Mouse (Mus musculus) MEL (cell line): Measurements from ENCODE around the gene Nf2. TPM values are rescaled to one million over a fixed set of nuclear protein-coding genes. Genes with fewer than 3 reads are reported as not detected.

ENCODE experiments used
- DNase-seq: peaks from one replicate; pipeline ENCODE4 v3.0.0; 2011; ENCODE audit warnings: low read depth, low spot score
- H3K27ac ChIP-seq: 2 replicates; pipeline ENCODE4 v1.5.1; 2012; ENCODE audit warnings: low read depth, mild to moderate bottlenecking, control low read depth, low read length, moderate library complexity; ENCODE audit not compliant: control insufficient read depth
- H3K27me3 ChIP-seq, 2 experiments: fragments of 150-350 bp in 1 of 2; sonication (generic) in 1 of 2; 2 replicates each; pipeline ENCODE4 v1.6.1; 2012; ENCODE audit warnings: low read length in 2 of 2, mild to moderate bottlenecking in 2 of 2, improper control_type of control experiment in 1 of 2, moderate library complexity in 1 of 2; ENCODE audit not compliant: insufficient read depth in 2 of 2, control insufficient read depth in 1 of 2
- H3K36me3 ChIP-seq, 2 experiments: 2 replicates each; pipeline ENCODE4 v1.6.1; 2012 to 2014; ENCODE audit warnings: low read length in 2 of 2, improper control_type of control experiment in 1 of 2, inconsistent platforms in 1 of 2, mild to moderate bottlenecking in 1 of 2; ENCODE audit not compliant: insufficient read depth in 2 of 2, control insufficient read depth in 1 of 2
- H3K4me1 ChIP-seq, 2 experiments: fragments of 150-350 bp in 1 of 2; sonication (generic) in 1 of 2; 2 replicates each; pipeline ENCODE4 v1.6.1; 2012; ENCODE audit warnings: low read length in 2 of 2, improper control_type of control experiment in 1 of 2, mild to moderate bottlenecking in 1 of 2; ENCODE audit not compliant: insufficient read depth in 2 of 2, control insufficient read depth in 1 of 2
- H3K4me3 ChIP-seq, 2 experiments: fragments of 150-350 bp in 1 of 2; sonication (generic) in 1 of 2; 2 replicates each; pipeline ENCODE4 v1.5.1; 2012; ENCODE audit warnings: low read depth in 2 of 2, low read length in 2 of 2, mild to moderate bottlenecking in 2 of 2, moderate library complexity in 2 of 2, control low read depth in 1 of 2, improper control_type of control experiment in 1 of 2; ENCODE audit not compliant: control insufficient read depth in 1 of 2, insufficient read depth in 1 of 2
- H3K79me2 ChIP-seq: 2 replicates; pipeline ENCODE4 v1.6.1; 2012; ENCODE audit warnings: mild to moderate bottlenecking, low read length, moderate library complexity; ENCODE audit not compliant: control insufficient read depth, poor library complexity, insufficient read depth
- H3K9ac ChIP-seq: 2 replicates; pipeline ENCODE4 v1.6.1; 2012; ENCODE audit warnings: low read depth, mild to moderate bottlenecking, control low read depth, low read length, moderate library complexity; ENCODE audit not compliant: control insufficient read depth, poor library complexity, severe bottlenecking
- H3K9me3 ChIP-seq: fragments of 150-350 bp; sonication (generic); replicated peaks from 2 replicates; pipeline ENCODE4 v1.6.1; 2012; ENCODE audit warnings: mild to moderate bottlenecking, low read length, improper control_type of control experiment, moderate library complexity; ENCODE audit not compliant: insufficient read depth
- CTCF ChIP-seq, 3 experiments: IDR thresholded peaks in 2 of 3; conservative IDR thresholded peaks in 1 of 3; 2 replicates each; pipeline ENCODE4 v1.5.1; 2011 to 2012; ENCODE audit warnings: low read length in 3 of 3, low read depth in 2 of 3, mild to moderate bottlenecking in 2 of 3, improper control_type of control experiment in 1 of 3, inconsistent platforms in 1 of 3, mixed read lengths in 1 of 3, moderate library complexity in 1 of 3; ENCODE audit not compliant: control insufficient read depth in 1 of 3, insufficient read depth in 1 of 3, poor library complexity in 1 of 3, severe bottlenecking in 1 of 3
- ELF1 ChIP-seq: IDR thresholded peaks from 2 replicates; pipeline ENCODE4 v1.6.1; 2014; ENCODE audit warnings: low read depth, mild to moderate bottlenecking, inconsistent platforms, low read length, improper control_type of control experiment, moderate library complexity
- EP300 ChIP-seq, 2 experiments: IDR thresholded peaks; 2 replicates each; pipeline ENCODE4 v1.6.1; 2011; ENCODE audit warnings: improper control_type of control experiment in 2 of 2, low read length in 2 of 2, low read depth in 1 of 2, mild to moderate bottlenecking in 1 of 2
- ETS1 ChIP-seq: IDR thresholded peaks from 2 replicates; pipeline ENCODE4 v1.6.1; 2012; ENCODE audit warnings: low read depth, mild to moderate bottlenecking, inconsistent platforms, low read length, improper control_type of control experiment, moderate library complexity
- GATA1 ChIP-seq: IDR thresholded peaks from 2 replicates; pipeline ENCODE4 v1.6.1; 2011; ENCODE audit warnings: low read depth, low read length, improper control_type of control experiment
- MAFK ChIP-seq: IDR thresholded peaks from 2 replicates; pipeline ENCODE4 v1.6.1; 2011; ENCODE audit warnings: low read depth, mild to moderate bottlenecking, low read length, improper control_type of control experiment, borderline replicate concordance
- MAX ChIP-seq: IDR thresholded peaks from 2 replicates; pipeline ENCODE4 v1.6.1; 2011; ENCODE audit warnings: low read length, improper control_type of control experiment
- MAZ ChIP-seq: IDR thresholded peaks from 2 replicates; pipeline ENCODE4 v1.6.1; 2012; ENCODE audit warnings: low read depth, mild to moderate bottlenecking, inconsistent platforms, low read length, improper control_type of control experiment
- MEF2A ChIP-seq: IDR thresholded peaks from 2 replicates; pipeline ENCODE4 v1.6.1; 2014; ENCODE audit warnings: low read depth, mild to moderate bottlenecking, inconsistent platforms, low read length, improper control_type of control experiment; ENCODE audit not compliant: poor library complexity, insufficient replicate concordance, severe bottlenecking; ENCODE audit errors: extremely low read depth
- NRF1 ChIP-seq: IDR thresholded peaks from 2 replicates; pipeline ENCODE4 v1.6.1; 2014; ENCODE audit warnings: low read depth, mild to moderate bottlenecking, inconsistent platforms, low read length, improper control_type of control experiment, moderate library complexity; ENCODE audit not compliant: poor library complexity, insufficient read depth, severe bottlenecking
- POLR2AphosphoS2 ChIP-seq: IDR thresholded peaks from 2 replicates; pipeline ENCODE4 v1.6.1; 2011; ENCODE audit warnings: low read length, improper control_type of control experiment
- RAD21 ChIP-seq: IDR thresholded peaks from 2 replicates; pipeline ENCODE4 v1.6.1; 2011; ENCODE audit warnings: mild to moderate bottlenecking, low read depth, low read length, improper control_type of control experiment
- RCOR1 ChIP-seq: IDR thresholded peaks from 2 replicates; pipeline ENCODE4 v1.6.1; 2012; ENCODE audit warnings: low read depth, mild to moderate bottlenecking, inconsistent platforms, low read length, improper control_type of control experiment
- SIN3A ChIP-seq: IDR thresholded peaks from 2 replicates; pipeline ENCODE4 v1.6.1; 2012; ENCODE audit warnings: low read length, improper control_type of control experiment, inconsistent platforms
- SMC3 ChIP-seq: IDR thresholded peaks from 2 replicates; pipeline ENCODE4 v1.6.1; 2011; ENCODE audit warnings: low read depth, low read length, improper control_type of control experiment
- TBP ChIP-seq: IDR thresholded peaks from 2 replicates; pipeline ENCODE4 v1.8.0; 2011; ENCODE audit warnings: low read depth, low read length, improper control_type of control experiment
- UBTF ChIP-seq: IDR thresholded peaks from 2 replicates; pipeline ENCODE4 v1.6.1; 2012; ENCODE audit warnings: low read depth, mild to moderate bottlenecking, inconsistent platforms, low read length, improper control_type of control experiment, moderate library complexity, borderline replicate concordance; ENCODE audit not compliant: insufficient read depth
- ZC3H11A ChIP-seq: IDR thresholded peaks from 2 replicates; pipeline ENCODE4 v1.6.1; 2012; ENCODE audit warnings: low read depth, mild to moderate bottlenecking, inconsistent platforms, low read length, improper control_type of control experiment
- ZNF384 ChIP-seq: IDR thresholded peaks from 2 replicates; pipeline ENCODE4 v1.6.1; 2012; ENCODE audit warnings: low read depth, mild to moderate bottlenecking, inconsistent platforms, low read length, improper control_type of control experiment
- polyA plus RNA-seq, 2 experiments: library from polyadenylated mRNA; stranded (reverse) in 1 of 2; unstranded in 1 of 2; fragments of >175 nt in 1 of 2; fragments of >200 nt in 1 of 2; gene quantifications; 2 replicates each; pipeline versions ENCODE4 v1.2.1 to v1.2.4; 2012; ENCODE audit warnings: low replicate concordance in 2 of 2, low read depth in 1 of 2; ENCODE audit not compliant: insufficient read length in 2 of 2, insufficient read depth in 1 of 2, missing spikeins in 1 of 2
- total RNA-seq: library from RNA; depleted of rRNA; stranded (reverse); fragments of 300-350 nt; gene quantifications from 2 replicates; pipeline ENCODE4 v1.2.3, GENCODE M21; 2012

The Nf2 gene
- total and polyA plus RNA-seq, 3 experiments: 73.6 to 246 (median 95.6) TPM

GRCm38 (mm10) chr11:4806031-4806715 lies 43.2 kb downstream of the Nf2 start:
- no peak for DNase-seq
- Histone ChIP-seq H3K27ac (no peak overlapping the region), H3K9me3 (no peaks in the 10 kb centered on the region), H3K4me1 (peaks cover 14 to 16% of the 10 kb centered on the region in 2 experiments)
- TF ChIP-seq SIN3A: no peak
- no peak for TF ChIP-seq CTCF (IDR thresholded peaks at IDR 0.05 in 2 of 3, conservative IDR thresholded peaks at IDR 0.05 in 1 of 3; ENCODE audit: control insufficient read depth in 1 of 3, insufficient read depth in 1 of 3, low read depth in 2 of 3, low read length in 3 of 3, poor library complexity in 1 of 3, severe bottlenecking in 1 of 3)
- no peak for TF ChIP-seq RCOR1
- TF ChIP-seq, all 39 proteins: peak for 0
- Histone ChIP-seq H3K4me3 (no peak overlapping the region), H3K79me2 (no peaks in the 10 kb centered on the region), H3K27me3 (no peaks in the 10 kb centered on the region), H3K9ac (no peak overlapping the region), H3K36me3 (peaks cover 7 to 28% of the 10 kb centered on the region in 2 experiments)

- H3K36me3 ChIP-seq: peaks cover 7 to 28% of the 10 kb centered on the region in 2 experiments
- peaks cover 14 to 16% of the 10 kb centered on the region in 2 experiments for H3K4me1 ChIP-seq
- no peak for DNase-seq
- no peak overlapping the region for H3K9ac ChIP-seq
- H3K79me2 ChIP-seq: no peaks in the 10 kb centered on the region
- no peak overlapping the region for H3K4me3 ChIP-seq
- H3K27ac ChIP-seq: no peak overlapping the region; the same call in 1 of the 2 replicates
- no peaks in the 10 kb centered on the region for H3K9me3 ChIP-seq
- TF ChIP-seq MAFK: no peak
- no peaks in the 10 kb centered on the region for H3K27me3 ChIP-seq
Observed at GRCm38 (mm10) chr11:4804921-4805562, 44.3 kb downstream of the Nf2 start.

GRCm38 (mm10) chr11:4803951-4804350 lies 45.4 kb downstream of the Nf2 start:
- H3K27me3 ChIP-seq: no peaks in the 10 kb centered on the region
- peak; percentile 91 for DNase-seq

More at GRCm38 (mm10) chr11:4803951-4804350, 45.4 kb downstream of the Nf2 start:
- Histone ChIP-seq H3K79me2 (no peaks in the 10 kb centered on the region), H3K27ac (peak overlapping the region; percentile 47), H3K4me1 (peaks cover 14 to 16% of the 10 kb centered on the region in 2 experiments), H3K9ac (no peak overlapping the region), H3K4me3 (no peak overlapping the region), H3K9me3 (no peaks in the 10 kb centered on the region), H3K36me3 (peaks cover 9 to 25% of the 10 kb centered on the region in 2 experiments)
- TF ChIP-seq EP300 (IDR thresholded peaks at IDR 0.05; ENCODE audit: low read depth in 1 of 2, low read length in 2 of 2) (peak; percentile 69 to 72), MAX (peak; percentile 92), ZC3H11A (no peak), RAD21 (no peak), SMC3 (no peak), NRF1 (peak; percentile 63), UBTF (no peak), POLR2AphosphoS2 (no peak), MAZ (no peak), ELF1 (peak; percentile 64; the same call in 1 of the 2 replicates), TBP (peak; percentile 54; the same call in 1 of the 2 replicates), SIN3A (peak; percentile 74; the same call in 1 of the 2 replicates), MEF2A (no peak), ZNF384 (no peak), ETS1 (peak; percentile 54; the same call in 1 of the 2 replicates), RCOR1 (no peak), GATA1 (peak; percentile 90)
